Mouse (Mus musculus): ENCODE data around the gene D430019H16Rik. TPM values are rescaled to one million over a fixed set of nuclear protein-coding genes. Genes with fewer than 3 reads are reported as not detected.
A peak's percentile ranks its signal among the peaks of the same experiment; 100 is the strongest.

D430019H16Rik gene
- polyA plus RNA-seq, 1 experiment, result 8.2 TPM

DNA sequence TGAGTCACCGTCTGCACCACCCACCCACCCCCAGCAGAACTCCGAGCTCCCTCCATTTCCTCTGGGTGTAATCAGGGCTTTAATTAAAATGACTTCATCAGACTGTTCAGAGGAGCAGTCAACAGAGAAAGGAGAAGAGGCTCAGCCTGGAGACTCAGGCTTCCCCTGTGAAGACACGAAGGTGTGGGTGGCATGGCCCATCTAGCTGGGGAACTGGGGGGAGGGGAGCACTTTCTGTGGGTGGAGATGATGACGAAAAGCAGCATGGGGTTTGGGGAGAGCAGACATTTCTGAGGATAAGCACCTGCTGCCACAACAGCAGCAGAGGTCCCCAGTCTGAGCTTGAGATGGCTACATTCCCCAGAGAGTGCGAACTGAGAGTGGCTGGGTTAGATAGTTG is 10.1 kb upstream of the D430019H16Rik start:
- DNase-seq, result no peak
- 62% methylated on average over 5 of the region's 5 CpGs for whole genome bisulfite sequencing
- TF ChIP-seq CTCF (IDR thresholded peaks at IDR 0.05; ENCODE audit: insufficient read depth, low read length), result no peak
- no peak for TF ChIP-seq POLR2A (IDR thresholded peaks at IDR 0.05; ENCODE audit: borderline replicate concordance, extremely low read depth, low read depth, low read length)
- H3K4me1 ChIP-seq (ENCODE audit: control insufficient read depth, insufficient read depth, low read length), result no peaks in the 10 kb centered on the region
- H3K4me3 ChIP-seq (replicated peaks; ENCODE audit: extremely low read depth, low read depth, low read length), result no peak overlapping the region

- Histone ChIP-seq H3K4me1 (ENCODE audit: control insufficient read depth, insufficient read depth, low read length) (no peaks in the 10 kb centered on the region), H3K4me3 (replicated peaks; ENCODE audit: extremely low read depth, low read depth, low read length) (no peak overlapping the region)
- no peak for DNase-seq
- TF ChIP-seq CTCF (IDR thresholded peaks at IDR 0.05; ENCODE audit: insufficient read depth, low read length) (no peak), POLR2A (IDR thresholded peaks at IDR 0.05; ENCODE audit: borderline replicate concordance, extremely low read depth, low read depth, low read length) (no peak)
- WGBS, result 43% methylated on average over 6 of the region's 6 CpGs
Measured at GRCm38 (mm10) chr12:105445767-105446166, 7.9 kb upstream of the D430019H16Rik start.

DNA sequence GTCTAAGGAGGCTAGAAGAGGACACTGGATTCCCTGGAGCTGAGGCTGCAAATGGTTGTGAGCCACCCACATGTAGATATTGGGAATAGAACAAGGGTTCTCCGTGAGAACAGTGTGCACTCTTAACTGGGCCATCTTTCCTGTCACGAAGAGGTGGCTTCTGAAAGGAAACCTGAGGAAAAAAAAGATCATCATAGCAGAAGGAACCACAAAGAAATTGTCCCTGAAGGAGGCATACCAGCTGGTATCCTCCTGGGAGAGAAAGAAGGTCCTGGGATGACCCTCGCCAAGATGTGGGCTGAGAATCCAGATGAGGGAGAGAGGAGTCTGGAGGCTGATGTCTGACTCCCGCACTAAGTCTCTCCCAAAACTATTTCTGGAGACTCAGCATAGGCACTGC is 4.4 kb upstream of the D430019H16Rik start:
- TF ChIP-seq CTCF (IDR thresholded peaks at IDR 0.05; ENCODE audit: insufficient read depth, low read length), result no peak
- TF ChIP-seq POLR2A (IDR thresholded peaks at IDR 0.05; ENCODE audit: borderline replicate concordance, extremely low read depth, low read depth, low read length), result no peak
- Histone ChIP-seq H3K4me1 (ENCODE audit: control insufficient read depth, insufficient read depth, low read length) (no peaks in the 10 kb centered on the region), H3K4me3 (replicated peaks; ENCODE audit: extremely low read depth, low read depth, low read length) (no peak overlapping the region)
- WGBS, result 80% methylated on average over 4 of the region's 4 CpGs
- no peak for DNase-seq

DNA sequence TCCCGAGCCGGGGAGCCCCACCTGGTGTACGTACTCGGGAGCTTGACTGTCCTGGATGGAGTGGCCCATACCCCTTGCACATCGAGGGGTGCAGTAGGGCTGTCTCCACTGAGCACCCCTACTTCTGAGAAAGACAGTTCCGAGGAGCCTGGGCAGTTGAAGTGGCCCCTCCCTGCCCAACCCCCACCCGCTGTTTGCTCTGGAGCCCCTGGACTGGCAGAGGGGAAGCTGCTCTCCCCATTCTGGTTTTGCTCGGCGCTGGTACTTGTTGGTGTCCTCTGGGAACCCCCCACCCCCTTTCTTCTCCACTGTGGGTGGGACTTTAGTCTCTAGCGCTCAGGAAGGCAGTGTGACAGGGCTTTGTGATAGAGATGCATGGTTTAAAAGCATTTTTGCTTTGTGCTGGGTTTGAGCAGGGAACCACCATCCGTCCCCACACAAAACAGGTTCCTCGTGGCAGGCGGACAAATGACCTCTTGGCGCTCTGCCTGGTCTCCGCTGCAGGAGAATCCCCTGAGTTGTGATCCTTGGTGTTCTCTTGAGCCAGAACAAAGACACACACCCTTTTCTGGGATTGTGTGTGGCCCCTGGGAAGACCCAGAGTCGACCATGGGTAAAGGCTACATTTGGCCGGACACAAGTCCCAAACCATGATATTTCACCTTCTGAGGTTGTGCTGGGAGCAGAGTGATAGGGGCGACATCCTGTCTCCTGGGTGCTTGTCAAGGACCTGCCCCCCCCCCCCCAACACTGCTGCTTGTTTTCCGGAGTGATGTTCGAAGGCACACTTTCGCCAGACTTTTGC is 804 bp downstream of the D430019H16Rik start:
- no peak for DNase-seq
- TF ChIP-seq CTCF (IDR thresholded peaks at IDR 0.05; ENCODE audit: insufficient read depth, low read length) (no peak), POLR2A (IDR thresholded peaks at IDR 0.05; ENCODE audit: borderline replicate concordance, extremely low read depth, low read depth, low read length) (no peak)
- Histone ChIP-seq H3K4me3 (replicated peaks; ENCODE audit: extremely low read depth, low read depth, low read length) (peak overlapping the region; percentile 48), H3K4me1 (ENCODE audit: control insufficient read depth, insufficient read depth, low read length) (no peaks in the 10 kb centered on the region)
- WGBS, result 3% methylated on average over 21 of the region's 21 CpGs

DNA sequence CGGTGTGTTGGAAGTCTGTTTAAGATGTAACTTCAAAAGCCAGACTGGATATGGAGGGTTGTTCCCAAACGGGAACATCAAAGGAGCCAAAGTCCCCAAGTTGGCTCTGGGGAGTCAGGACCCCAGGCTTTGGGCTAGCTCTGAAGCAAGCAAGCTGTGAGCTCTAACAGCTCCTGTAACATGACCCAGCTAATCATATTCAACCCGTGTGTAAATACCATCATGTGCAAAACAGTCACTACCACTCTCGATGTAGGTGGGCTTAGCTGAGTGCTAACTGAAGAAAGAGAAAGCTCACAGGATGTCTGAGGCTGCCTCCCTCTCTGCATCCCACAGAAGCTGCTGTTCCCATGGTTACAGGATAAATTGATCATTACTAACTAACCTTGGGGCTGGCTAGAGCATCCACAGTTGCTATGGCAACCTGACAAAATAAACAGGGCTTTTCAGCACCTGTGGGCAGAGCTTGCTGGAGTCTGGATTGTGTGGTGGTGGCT is 1.5 kb downstream of the D430019H16Rik start:
- 8% methylated on average over 4 of the region's 4 CpGs for WGBS
- no peaks in the 10 kb centered on the region for H3K4me1 ChIP-seq (ENCODE audit: control insufficient read depth, insufficient read depth, low read length)
- H3K4me3 ChIP-seq (replicated peaks; ENCODE audit: extremely low read depth, low read depth, low read length), result no peak overlapping the region
- TF ChIP-seq CTCF (IDR thresholded peaks at IDR 0.05; ENCODE audit: insufficient read depth, low read length) (no peak), POLR2A (IDR thresholded peaks at IDR 0.05; ENCODE audit: borderline replicate concordance, extremely low read depth, low read depth, low read length) (no peak)
- DNase-seq, result no peak

DNA sequence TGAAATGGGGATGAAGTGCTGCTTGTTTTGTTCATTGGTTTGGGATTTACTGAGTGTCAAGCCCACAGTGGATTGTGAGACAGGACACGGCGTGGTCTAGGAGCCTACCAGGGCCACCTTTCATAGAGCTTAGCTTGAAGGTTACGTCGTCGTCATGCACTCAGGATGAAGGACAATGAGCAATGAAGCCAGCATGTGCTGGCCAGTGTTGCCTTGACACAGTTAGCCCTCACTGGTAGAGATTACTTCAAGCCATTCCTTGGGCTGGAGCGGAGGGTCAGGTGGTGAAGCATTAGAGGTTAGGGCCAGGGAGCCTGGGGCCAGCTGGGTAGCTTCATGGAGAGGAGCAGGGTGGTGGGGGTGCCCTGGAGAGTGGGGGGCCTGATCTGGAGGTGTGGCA is 5.1 kb downstream of the D430019H16Rik start:
- no peak for DNase-seq
- 88% methylated on average over 6 of the region's 6 CpGs for WGBS
- no peaks in the 10 kb centered on the region for H3K4me1 ChIP-seq (ENCODE audit: control insufficient read depth, insufficient read depth, low read length)
- TF ChIP-seq CTCF (IDR thresholded peaks at IDR 0.05; ENCODE audit: insufficient read depth, low read length), result no peak
- no peak for TF ChIP-seq POLR2A (IDR thresholded peaks at IDR 0.05; ENCODE audit: borderline replicate concordance, extremely low read depth, low read depth, low read length)
- no peak overlapping the region for H3K4me3 ChIP-seq (replicated peaks; ENCODE audit: extremely low read depth, low read depth, low read length)

- TF ChIP-seq CTCF (IDR thresholded peaks at IDR 0.05; ENCODE audit: insufficient read depth, low read length), result no peak
- DNase-seq, result no peak
- 73% methylated on average over 6 of the region's 6 CpGs for WGBS
- Histone ChIP-seq H3K4me3 (replicated peaks; ENCODE audit: extremely low read depth, low read depth, low read length) (no peak overlapping the region), H3K4me1 (ENCODE audit: control insufficient read depth, insufficient read depth, low read length) (no peaks in the 10 kb centered on the region)
Measured at GRCm38 (mm10) chr12:105461066-105461465, 7.4 kb downstream of the D430019H16Rik start.

DNA sequence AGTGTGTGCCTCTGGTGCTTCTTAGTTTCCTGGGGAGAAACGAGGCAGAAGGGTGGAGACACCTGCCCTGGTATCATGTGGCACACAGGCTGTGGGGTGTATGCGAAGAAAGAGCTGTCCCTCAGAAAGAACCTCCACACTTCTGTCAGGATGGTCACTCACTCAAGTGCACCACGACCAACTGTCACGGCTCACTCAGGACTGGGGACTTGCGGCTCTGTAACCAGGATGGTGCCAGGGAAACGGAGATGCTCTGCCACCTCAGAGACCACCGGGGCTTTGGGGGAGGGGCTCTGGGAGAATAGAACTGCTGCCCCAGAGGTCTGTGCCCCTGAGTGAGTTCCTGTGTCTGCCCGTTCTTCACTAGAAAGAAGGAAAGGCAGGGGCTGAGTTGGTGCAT is 15.4 kb downstream of the D430019H16Rik start:
- Histone ChIP-seq H3K4me1 (ENCODE audit: control insufficient read depth, insufficient read depth, low read length) (peaks cover 3% of the 10 kb centered on the region; the same call in 1 of the 2 replicates), H3K4me3 (replicated peaks; ENCODE audit: extremely low read depth, low read depth, low read length) (no peak overlapping the region)
- WGBS, result 68% methylated on average over 8 of the region's 8 CpGs
- TF ChIP-seq POLR2A (IDR thresholded peaks at IDR 0.05; ENCODE audit: borderline replicate concordance, extremely low read depth, low read depth, low read length) (no peak), CTCF (IDR thresholded peaks at IDR 0.05; ENCODE audit: insufficient read depth, low read length) (no peak)
- no peak for DNase-seq

DNA sequence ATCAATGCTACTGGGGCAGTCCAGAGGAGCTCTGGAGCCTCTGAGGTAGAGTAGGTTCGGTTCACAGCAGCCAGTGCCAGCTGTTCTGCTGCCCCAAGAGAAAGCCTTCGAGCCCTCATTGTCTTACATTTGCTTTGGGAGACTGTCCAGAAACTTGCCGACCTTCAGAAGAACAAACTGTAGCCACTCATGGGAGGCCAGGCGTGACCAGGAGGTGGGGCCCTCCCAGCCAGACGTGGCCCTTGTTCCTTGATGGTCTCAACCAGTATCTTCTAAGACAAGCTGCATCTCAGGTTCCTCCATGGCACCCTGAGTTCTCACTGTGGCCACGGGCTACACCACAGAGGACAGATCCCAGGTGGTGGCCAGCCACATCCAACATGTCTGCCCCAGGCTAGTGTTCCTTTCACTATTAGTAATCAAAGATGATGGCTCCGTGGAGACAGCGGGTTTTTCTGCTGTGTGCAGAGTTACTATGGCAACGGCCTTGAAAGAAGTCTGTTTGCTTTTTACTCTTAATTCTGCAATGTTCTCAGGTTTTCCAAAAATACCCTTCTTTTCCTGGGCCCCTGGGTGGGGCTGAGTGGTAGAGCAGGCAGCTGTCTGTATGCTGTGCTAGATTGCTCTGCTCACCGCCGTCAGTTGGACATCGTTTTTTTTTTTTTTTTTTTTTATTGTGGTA is 21.7 kb downstream of the D430019H16Rik start:
- H3K4me3 ChIP-seq (replicated peaks; ENCODE audit: extremely low read depth, low read depth, low read length), result no peak overlapping the region
- 58% methylated on average over 12 of the region's 12 CpGs for WGBS
- no peak for TF ChIP-seq CTCF (IDR thresholded peaks at IDR 0.05; ENCODE audit: insufficient read depth, low read length)
- TF ChIP-seq POLR2A (IDR thresholded peaks at IDR 0.05; ENCODE audit: borderline replicate concordance, extremely low read depth, low read depth, low read length), result no peak
- no peak for DNase-seq
- H3K4me1 ChIP-seq (ENCODE audit: control insufficient read depth, insufficient read depth, low read length), result no peaks in the 10 kb centered on the region

GRCm38 (mm10) chr12:105476453-105476852 is 22.8 kb downstream of the D430019H16Rik start:
- DNase-seq, result peak; percentile 46
- no peak overlapping the region for H3K4me3 ChIP-seq (replicated peaks; ENCODE audit: extremely low read depth, low read depth, low read length)
- TF ChIP-seq POLR2A (IDR thresholded peaks at IDR 0.05; ENCODE audit: borderline replicate concordance, extremely low read depth, low read depth, low read length) (no peak), CTCF (IDR thresholded peaks at IDR 0.05; ENCODE audit: insufficient read depth, low read length) (peak; percentile 90)
- H3K4me1 ChIP-seq (ENCODE audit: control insufficient read depth, insufficient read depth, low read length), result no peaks in the 10 kb centered on the region
- WGBS, result 38% methylated on average over 9 of the region's 9 CpGs

Data from lung, adult 2 months (tissue).